Mouse (Mus musculus) forebrain, postnatal 0 days (tissue): ENCODE results near the gene Zfp467. TPM values are rescaled to one million over a fixed set of nuclear protein-coding genes. Genes with fewer than 3 reads are reported as not detected.

Experiments
- ATAC-seq: fragments of 200-750 bp; cut with Nextera tagmentation; 2 replicates; pipeline ENCODE4 v1.8.0; 2017; ENCODE audit warnings: mild to moderate bottlenecking, moderate library complexity
- DNase-seq: peaks from one replicate; pipeline ENCODE4 v3.0.0-alpha.2; 2015
- H3K27ac ChIP-seq: fragments of 300-500 bp; sonication (generic); 2 replicates; pipeline ENCODE4 v1.5.1; 2014; ENCODE audit warnings: low read depth, mild to moderate bottlenecking, antibody characterized with exemption, low read length, moderate library complexity, mixed read lengths
- H3K27me3 ChIP-seq: fragments of 300-500 bp; sonication (generic); 2 replicates; pipeline ENCODE4 v1.6.1; 2014; ENCODE audit warnings: mild to moderate bottlenecking, low read length, mixed read lengths; ENCODE audit not compliant: insufficient read depth
- H3K36me3 ChIP-seq: fragments of 300-500 bp; sonication (generic); 2 replicates; pipeline ENCODE4 v1.6.1; 2014; ENCODE audit warnings: mild to moderate bottlenecking, moderate library complexity; ENCODE audit not compliant: insufficient read depth
- H3K4me1 ChIP-seq: fragments of 300-500 bp; sonication (generic); 2 replicates; pipeline ENCODE4 v1.6.1; 2014; ENCODE audit warnings: antibody characterized with exemption; ENCODE audit not compliant: insufficient read depth
- H3K4me2 ChIP-seq: fragments of 300-500 bp; sonication (generic); 2 replicates; pipeline ENCODE4 v1.6.1; 2014; ENCODE audit warnings: low read depth, mild to moderate bottlenecking, moderate library complexity
- H3K4me3 ChIP-seq: fragments of 300-500 bp; sonication (generic); 2 replicates; pipeline ENCODE4 v1.5.1; 2014; ENCODE audit warnings: low read depth, low read length, mixed read lengths
- H3K9ac ChIP-seq: fragments of 300-500 bp; sonication (generic); 2 replicates; pipeline ENCODE4 v1.6.1; 2014; ENCODE audit warnings: mild to moderate bottlenecking
- H3K9me3 ChIP-seq: fragments of 300-500 bp; sonication (generic); 2 replicates; pipeline ENCODE4 v1.6.1; 2016; ENCODE audit warnings: low read length
- CTCF ChIP-seq: sonication (generic); IDR thresholded peaks from 2 replicates; pipeline ENCODE4 v1.5.1; 2016; ENCODE audit warnings: antibody characterized with exemption, control low read depth, low read depth
- WGBS: fragments of 180-500 bp; shearing (Covaris S2); extraction: QIAGEN DNeasy Blood & Tissue Kit; methylation state at CpG from one replicate; pipeline ENCODE4 v1.1.7; 2014; 5-methylcytosine and 5-hydroxymethylcytosine counted together
- polyA plus RNA-seq: library from polyadenylated mRNA; unstranded; fragments of >200 nt; fragmentation: Nextera tagmentation; extraction: Ambion mirVana; gene quantifications from 2 replicates; pipeline ENCODE4 v1.2.1, GENCODE M21; 2015
- total RNA-seq: library from RNA; depleted of rRNA; stranded (reverse); fragments of >200 nt; gene quantifications from 2 replicates; pipeline ENCODE4 v1.2.3, GENCODE M21; 2014

Zfp467 gene
- total and polyA plus RNA-seq, 2 experiments from 2014 or later: 28.6 to 40.4 TPM

GRCm38 (mm10) chr6:48420647-48421046 lies 25.0 kb downstream of the Zfp467 start:
- no peaks in the 10 kb centered on the region for H3K9me3 ChIP-seq
- no peak overlapping the region for H3K4me2 ChIP-seq
- DNase-seq (no peak), ATAC-seq (no peak; the same call in 1 of the 2 replicates)
- peaks cover 32% of the 10 kb centered on the region for H3K36me3 ChIP-seq
- 14% methylated on average over 2 of the region's 2 CpGs for WGBS
- no peaks in the 10 kb centered on the region for H3K4me1 ChIP-seq
- TF ChIP-seq CTCF: no peak
- H3K27me3 ChIP-seq: no peaks in the 10 kb centered on the region
- H3K4me3 ChIP-seq: no peak overlapping the region
- no peak overlapping the region for H3K9ac ChIP-seq
- no peak overlapping the region for H3K27ac ChIP-seq

- DNase-seq: no peak
- WGBS: 83% methylated on average over 2 of the region's 2 CpGs
- ATAC-seq: no peak
- Histone ChIP-seq H3K36me3 (peaks cover 73% of the 10 kb centered on the region), H3K27me3 (no peaks in the 10 kb centered on the region), H3K4me2 (no peak overlapping the region), H3K9ac (no peak overlapping the region), H3K27ac (no peak overlapping the region), H3K4me3 (no peak overlapping the region), H3K4me1 (no peaks in the 10 kb centered on the region), H3K9me3 (no peaks in the 10 kb centered on the region)
- TF ChIP-seq CTCF: no peak
Observed at GRCm38 (mm10) chr6:48416486-48416885, 29.1 kb downstream of the Zfp467 start.

DNA sequence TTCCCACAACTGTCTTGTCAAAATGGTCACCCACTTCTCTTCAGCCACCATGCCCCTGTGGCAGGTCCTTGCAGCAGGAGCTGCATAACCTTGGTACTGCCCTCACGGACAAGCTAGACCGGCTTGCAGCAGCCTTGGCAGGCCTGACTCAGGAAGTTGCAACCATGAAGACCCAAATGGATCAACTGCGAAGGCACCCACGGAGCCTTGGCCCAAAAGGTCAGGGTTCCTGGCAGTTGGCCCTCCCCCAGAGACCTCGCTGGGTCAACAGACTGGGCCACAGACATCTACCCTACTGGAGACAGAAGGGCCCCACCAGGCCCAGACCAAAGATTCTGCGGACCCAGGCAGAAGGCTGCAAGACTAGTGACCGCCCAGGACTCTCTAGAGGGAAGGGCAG lies 30.0 kb downstream of the Zfp467 start:
- TF ChIP-seq CTCF: no peak
- 97% methylated on average over 7 of the region's 7 CpGs for WGBS
- H3K4me2 ChIP-seq: no peak overlapping the region
- no peak for DNase-seq
- ATAC-seq: no peak
- no peak overlapping the region for H3K4me3 ChIP-seq
- H3K9ac ChIP-seq: no peak overlapping the region
- no peaks in the 10 kb centered on the region for H3K9me3 ChIP-seq
- no peaks in the 10 kb centered on the region for H3K27me3 ChIP-seq
- peaks cover 82% of the 10 kb centered on the region for H3K36me3 ChIP-seq
- no peaks in the 10 kb centered on the region for H3K4me1 ChIP-seq
- no peak overlapping the region for H3K27ac ChIP-seq

DNA sequence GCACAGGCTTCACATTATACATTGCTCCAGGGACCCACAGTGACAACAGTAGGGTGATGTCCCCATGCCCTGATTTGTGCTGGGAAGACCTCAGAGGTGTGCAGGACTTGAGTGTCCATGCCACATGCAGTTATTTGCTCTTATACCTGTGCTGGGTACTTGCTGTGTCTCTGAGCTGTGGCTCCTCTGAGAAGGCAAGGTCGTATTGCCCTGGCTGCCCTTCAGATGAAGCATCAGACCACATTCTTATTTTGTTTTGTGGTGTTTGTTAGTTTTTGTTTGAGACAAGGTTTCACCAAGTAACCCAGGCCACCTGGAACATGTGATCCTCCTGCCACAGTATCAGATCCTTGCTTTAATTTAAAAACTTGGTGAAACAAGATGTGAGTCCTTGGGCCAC lies 30.7 kb downstream of the Zfp467 start:
- DNase-seq (no peak), ATAC-seq (no peak)
- no peaks in the 10 kb centered on the region for H3K4me1 ChIP-seq
- H3K4me2 ChIP-seq: no peak overlapping the region
- no peaks in the 10 kb centered on the region for H3K27me3 ChIP-seq
- peaks cover 89% of the 10 kb centered on the region for H3K36me3 ChIP-seq
- 89% methylated on average over 1 of the region's 1 CpGs for WGBS
- no peak overlapping the region for H3K9ac ChIP-seq
- H3K4me3 ChIP-seq: no peak overlapping the region
- no peaks in the 10 kb centered on the region for H3K9me3 ChIP-seq
- no peak overlapping the region for H3K27ac ChIP-seq
- no peak for TF ChIP-seq CTCF

GRCm38 (mm10) chr6:48413081-48413480 lies 32.5 kb downstream of the Zfp467 start:
- no peaks in the 10 kb centered on the region for H3K9me3 ChIP-seq
- no peak overlapping the region for H3K4me2 ChIP-seq
- H3K4me1 ChIP-seq: no peaks in the 10 kb centered on the region
- DNase-seq: no peak
- no peak overlapping the region for H3K4me3 ChIP-seq
- H3K27me3 ChIP-seq: no peaks in the 10 kb centered on the region
- H3K27ac ChIP-seq: no peak overlapping the region
- ATAC-seq: no peak; the same call in 1 of the 2 replicates
- H3K9ac ChIP-seq: no peak overlapping the region
- TF ChIP-seq CTCF: no peak
- WGBS: 71% methylated on average over 10 of the region's 10 CpGs
- H3K36me3 ChIP-seq: peaks cover 100% of the 10 kb centered on the region

DNA sequence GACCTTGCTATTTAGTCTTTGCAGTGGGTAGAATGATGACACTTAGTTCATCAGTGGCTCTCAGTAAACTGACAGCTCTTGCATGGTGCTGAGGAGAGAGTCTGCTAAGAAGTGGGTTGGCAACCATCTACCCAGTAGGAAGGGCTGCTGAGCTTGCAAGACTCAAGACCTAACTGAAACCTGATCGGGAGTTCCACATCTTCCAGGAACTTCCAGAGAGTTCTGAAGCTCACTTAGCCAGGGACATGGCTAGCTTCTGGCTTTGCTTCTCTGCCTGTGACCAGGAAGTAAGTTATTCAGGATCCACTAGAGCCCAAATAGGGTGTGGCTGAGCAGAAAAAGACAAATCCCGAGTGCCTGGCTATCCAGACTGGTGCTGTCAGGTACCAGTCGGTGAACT lies 33.0 kb downstream of the Zfp467 start:
- no peaks in the 10 kb centered on the region for H3K27me3 ChIP-seq
- no peak overlapping the region for H3K27ac ChIP-seq
- no peaks in the 10 kb centered on the region for H3K4me1 ChIP-seq
- WGBS: 92% methylated on average over 3 of the region's 3 CpGs
- ATAC-seq (no peak), DNase-seq (no peak)
- H3K4me2 ChIP-seq: no peak overlapping the region
- H3K4me3 ChIP-seq: no peak overlapping the region
- peaks cover 100% of the 10 kb centered on the region for H3K36me3 ChIP-seq
- H3K9me3 ChIP-seq: no peaks in the 10 kb centered on the region
- H3K9ac ChIP-seq: no peak overlapping the region
- no peak for TF ChIP-seq CTCF

DNA sequence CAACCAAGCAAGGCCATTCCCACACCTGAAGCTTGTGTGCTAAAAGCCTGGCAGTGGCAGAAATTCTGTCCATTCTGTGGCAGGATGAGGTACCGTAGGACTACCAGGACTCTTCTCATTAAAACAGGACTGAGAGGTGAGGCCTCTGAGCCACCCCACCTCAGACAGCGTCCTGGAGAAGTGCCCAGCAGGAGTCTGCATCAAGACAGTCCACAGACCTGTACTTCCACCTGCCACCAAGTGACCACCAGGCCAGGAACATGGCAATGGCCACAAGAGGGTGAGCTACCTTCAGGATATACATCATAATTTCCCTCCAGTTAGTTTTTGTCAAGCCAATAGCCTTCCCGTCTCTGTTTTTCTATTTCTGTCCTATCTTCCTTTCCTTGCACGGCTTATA lies 33.5 kb downstream of the Zfp467 start:
- H3K27ac ChIP-seq: no peak overlapping the region
- WGBS: 83% methylated on average over 4 of the region's 4 CpGs
- H3K4me3 ChIP-seq: no peak overlapping the region
- DNase-seq: no peak
- H3K9me3 ChIP-seq: no peaks in the 10 kb centered on the region
- H3K36me3 ChIP-seq: peaks cover 99% of the 10 kb centered on the region
- no peaks in the 10 kb centered on the region for H3K4me1 ChIP-seq
- no peak overlapping the region for H3K4me2 ChIP-seq
- TF ChIP-seq CTCF: no peak
- no peak overlapping the region for H3K9ac ChIP-seq
- ATAC-seq: no peak
- H3K27me3 ChIP-seq: no peaks in the 10 kb centered on the region
